Mouse (Mus musculus): ENCODE measurements around the gene Gm43720. TPM values are rescaled to one million over a fixed set of nuclear protein-coding genes. Genes with fewer than 3 reads are reported as not detected.

Gm43720 gene
- polyA plus RNA-seq, 1 experiment from 2014 or later = 0.10 TPM

- 38% methylated on average over 41 of the region's 41 CpGs for WGBS
- no peaks in the 10 kb centered on the region for H3K9me3 ChIP-seq (replicated peaks)
- H3K27ac ChIP-seq = no peak overlapping the region
- H3K4me3 ChIP-seq = peak overlapping the region; percentile 32
- H3K4me1 ChIP-seq (replicated peaks) = peaks cover 22% of the 10 kb centered on the region
- no peaks in the 10 kb centered on the region for H3K36me3 ChIP-seq
- ATAC-seq (replicated peaks; ENCODE audit: insufficient number of reproducible peaks, insufficient read depth, low FRiP score, low read depth) = no peak
- H3K27me3 ChIP-seq = peaks cover 34% of the 10 kb centered on the region
- H3K4me2 ChIP-seq = peak overlapping the region; percentile 60
- H3K9ac ChIP-seq = peak overlapping the region; percentile 38; the same call in 1 of the 2 replicates
Measured at GRCm38 (mm10) chr5:138275216-138276050, 4.3 kb downstream of the Gm43720 start.

- H3K27me3 ChIP-seq = peaks cover 34% of the 10 kb centered on the region
- no peak overlapping the region for H3K4me3 ChIP-seq
- no peaks in the 10 kb centered on the region for H3K9me3 ChIP-seq (replicated peaks)
- no peak overlapping the region for H3K9ac ChIP-seq
- no peak overlapping the region for H3K27ac ChIP-seq
- no peak overlapping the region for H3K4me2 ChIP-seq
- H3K36me3 ChIP-seq = no peaks in the 10 kb centered on the region
- 71% methylated on average over 8 of the region's 8 CpGs for WGBS
- H3K4me1 ChIP-seq (replicated peaks) = peaks cover 12% of the 10 kb centered on the region; the same call in 1 of the 2 replicates
- no peak for ATAC-seq (replicated peaks; ENCODE audit: insufficient number of reproducible peaks, insufficient read depth, low FRiP score, low read depth)
Measured at GRCm38 (mm10) chr5:138274186-138274585, 5.6 kb downstream of the Gm43720 start.

DNA sequence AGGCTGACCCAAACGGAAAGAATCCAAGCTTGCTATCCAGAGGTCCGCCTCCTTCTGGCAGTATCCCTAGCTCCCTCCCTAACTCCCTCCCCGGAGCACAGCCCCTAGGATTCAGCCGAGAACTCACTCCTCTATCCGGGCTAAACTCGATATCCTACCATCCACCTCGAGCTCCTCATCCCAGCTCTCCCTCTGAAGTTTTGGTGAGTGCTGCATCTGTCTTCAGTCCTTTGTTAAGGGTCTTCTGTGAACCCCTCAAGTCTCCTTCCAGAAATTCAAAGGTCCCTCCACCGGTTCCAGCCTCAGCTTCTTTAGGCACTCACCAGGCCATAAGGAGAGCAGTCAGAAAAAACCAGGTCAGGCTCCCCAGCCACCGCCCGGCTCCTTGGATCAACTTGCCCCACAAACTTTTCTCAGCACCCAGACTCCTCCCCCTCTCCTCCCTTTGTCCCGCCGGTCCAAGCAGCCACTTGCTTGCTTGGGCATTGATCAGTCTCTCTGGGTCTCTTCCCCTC, 7.3 kb downstream of the Gm43720 start, which contains the start of gene Gal3st4:
Gene Gal3st4, minus strand, starts transcription at position 432 of the 515 bp plus-strand sequence.
- H3K4me2 ChIP-seq = peak within 1 kb of the TSS; percentile 37
- no peak for ATAC-seq (replicated peaks; ENCODE audit: insufficient number of reproducible peaks, insufficient read depth, low FRiP score, low read depth)
- H3K9me3 ChIP-seq (replicated peaks) = no peaks in the 10 kb centered on the region
- peak within 1 kb of the TSS; percentile 10 for H3K4me3 ChIP-seq
- H3K4me1 ChIP-seq (replicated peaks) = peaks cover 10% of the 10 kb centered on the region; the same call in 1 of the 2 replicates
- H3K27ac ChIP-seq = peak within 1 kb of the TSS; percentile 47
- no peaks in the 10 kb centered on the region for H3K36me3 ChIP-seq
- 0 out of 2 replicates have a peak within 1 kb of the TSS, but pooled peaks have one; percentile 8 for H3K9ac ChIP-seq
- H3K27me3 ChIP-seq = peaks cover 34% of the 10 kb centered on the region
- WGBS = 3% methylated on average over 12 of the region's 12 CpGs

GRCm38 (mm10) chr5:138271232-138271631, 8.5 kb downstream of the Gm43720 start:
- Histone ChIP-seq H3K4me2 (no peak overlapping the region), H3K27me3 (peaks cover 34% of the 10 kb centered on the region), H3K4me3 (no peak overlapping the region), H3K4me1 (replicated peaks) (peaks cover 10% of the 10 kb centered on the region; the same call in 1 of the 2 replicates), H3K9me3 (replicated peaks) (no peaks in the 10 kb centered on the region), H3K27ac (no peak overlapping the region), H3K9ac (no peak overlapping the region), H3K36me3 (no peaks in the 10 kb centered on the region; the same call in 1 of the 2 replicates)
- 40% methylated on average over 3 of the region's 3 CpGs for WGBS
- ATAC-seq (replicated peaks; ENCODE audit: insufficient number of reproducible peaks, insufficient read depth, low FRiP score, low read depth) = no peak

GRCm38 (mm10) chr5:138268980-138269379, 10.8 kb downstream of the Gm43720 start:
- peaks cover 3% of the 10 kb centered on the region; the same call in 1 of the 2 replicates for H3K36me3 ChIP-seq
- WGBS = 63% methylated on average over 4 of the region's 4 CpGs

GRCm38 (mm10) chr5:138267114-138267513, 12.6 kb downstream of the Gm43720 start:
- H3K4me3 ChIP-seq = no peak overlapping the region
- H3K9me3 ChIP-seq (replicated peaks) = no peaks in the 10 kb centered on the region
- H3K36me3 ChIP-seq = peaks cover 3% of the 10 kb centered on the region; the same call in 1 of the 2 replicates
- H3K9ac ChIP-seq = no peak overlapping the region
- H3K27ac ChIP-seq = no peak overlapping the region
- no peak overlapping the region for H3K4me2 ChIP-seq
- whole genome bisulfite sequencing = 91% methylated on average over 3 of the region's 3 CpGs
- peaks cover 16% of the 10 kb centered on the region for H3K27me3 ChIP-seq
- peaks cover 17% of the 10 kb centered on the region for H3K4me1 ChIP-seq (replicated peaks)
- no peak for ATAC-seq (replicated peaks; ENCODE audit: insufficient number of reproducible peaks, insufficient read depth, low FRiP score, low read depth)

More at GRCm38 (mm10) chr5:138268980-138269379, 10.8 kb downstream of the Gm43720 start:
- Histone ChIP-seq H3K27me3 (peaks cover 28% of the 10 kb centered on the region), H3K9ac (no peak overlapping the region), H3K4me1 (replicated peaks) (peaks cover 8% of the 10 kb centered on the region), H3K4me2 (no peak overlapping the region), H3K9me3 (replicated peaks) (no peaks in the 10 kb centered on the region), H3K4me3 (no peak overlapping the region), H3K27ac (no peak overlapping the region)
- no peak for ATAC-seq (replicated peaks; ENCODE audit: insufficient number of reproducible peaks, insufficient read depth, low FRiP score, low read depth)

DNA sequence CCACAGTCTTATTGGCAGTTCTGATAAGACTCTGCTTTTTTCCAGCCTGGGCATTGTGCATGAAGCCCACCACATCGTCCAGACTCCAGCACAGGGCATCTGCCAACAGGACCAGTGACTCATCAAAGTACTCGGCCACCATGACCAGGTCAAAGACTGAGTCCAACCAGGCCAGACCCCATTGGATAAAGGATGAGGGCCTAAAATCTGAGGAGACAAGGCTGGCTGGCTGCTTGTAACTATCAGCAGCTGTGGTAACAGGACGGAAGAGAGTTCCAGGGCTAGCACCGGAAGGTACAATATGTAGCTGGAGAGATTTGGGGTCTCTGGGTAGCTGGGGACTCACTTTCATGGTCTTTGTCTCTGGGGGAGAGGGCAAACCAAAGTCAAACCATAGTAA, 14.0 kb downstream of the Gm43720 start:
- Histone ChIP-seq H3K4me1 (replicated peaks) (peaks cover 21% of the 10 kb centered on the region), H3K9ac (no peak overlapping the region), H3K27me3 (peaks cover 2% of the 10 kb centered on the region), H3K9me3 (replicated peaks) (no peaks in the 10 kb centered on the region), H3K4me2 (no peak overlapping the region), H3K4me3 (no peak overlapping the region), H3K27ac (no peak overlapping the region), H3K36me3 (peaks cover 6% of the 10 kb centered on the region; the same call in 1 of the 2 replicates)
- ATAC-seq (replicated peaks; ENCODE audit: insufficient number of reproducible peaks, insufficient read depth, low FRiP score, low read depth) = no peak
- 89% methylated on average over 4 of the region's 4 CpGs for WGBS

DNA sequence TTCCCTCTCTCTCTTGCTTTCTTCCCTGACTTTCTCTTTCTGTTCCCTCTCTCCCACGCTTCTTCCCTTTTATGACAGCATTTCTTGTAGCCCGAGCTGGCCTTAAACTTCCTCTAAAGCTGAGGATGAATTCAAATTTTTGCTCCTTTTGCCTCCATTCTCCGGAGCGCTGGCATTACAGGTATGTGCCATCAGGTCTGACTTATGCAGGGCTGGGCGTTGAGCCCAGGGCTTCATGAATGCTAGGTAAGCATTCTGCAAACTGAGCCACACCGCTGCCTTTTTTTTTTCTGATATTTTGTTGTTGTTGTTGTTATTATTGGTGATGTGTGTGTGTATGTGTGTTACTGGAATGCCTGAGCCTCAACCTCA, 15.6 kb downstream of the Gm43720 start:
- 11% methylated on average over 6 of the region's 6 CpGs for WGBS
- H3K9me3 ChIP-seq (replicated peaks) = no peaks in the 10 kb centered on the region
- H3K27me3 ChIP-seq = no peaks in the 10 kb centered on the region
- peak overlapping the region; percentile 74; the same call in 1 of the 2 replicates for H3K27ac ChIP-seq
- peak overlapping the region; percentile 90 for H3K9ac ChIP-seq
- peaks cover 21% of the 10 kb centered on the region; the same call in 1 of the 2 replicates for H3K36me3 ChIP-seq
- H3K4me2 ChIP-seq = peak overlapping the region; percentile 93
- ATAC-seq (replicated peaks; ENCODE audit: insufficient number of reproducible peaks, insufficient read depth, low FRiP score, low read depth) = no peak
- H3K4me3 ChIP-seq = peak overlapping the region; percentile 68
- H3K4me1 ChIP-seq (replicated peaks) = peaks cover 34% of the 10 kb centered on the region

- Histone ChIP-seq H3K36me3 (peaks cover 27% of the 10 kb centered on the region), H3K9me3 (replicated peaks) (no peaks in the 10 kb centered on the region), H3K4me1 (replicated peaks) (peaks cover 40% of the 10 kb centered on the region), H3K4me3 (peak within 1 kb of the TSS; percentile 68), H3K9ac (peak within 1 kb of the TSS; percentile 90), H3K27ac (peak within 1 kb of the TSS; percentile 74), H3K27me3 (no peaks in the 10 kb centered on the region), H3K4me2 (peak within 1 kb of the TSS; percentile 93)
- WGBS = under 1% methylated on average over 70 of the region's 71 CpGs
- peak; percentile 84 for ATAC-seq (replicated peaks; ENCODE audit: insufficient number of reproducible peaks, insufficient read depth, low FRiP score, low read depth)
Measured at GRCm38 (mm10) chr5:138263260-138264206, 16.2 kb downstream of the Gm43720 start, which contains the start of gene BC037034. Gene BC037034, minus strand, starts transcription at chr5:138264033.

- Histone ChIP-seq H3K9me3 (replicated peaks) (no peaks in the 10 kb centered on the region), H3K9ac (peak overlapping the region; percentile 90; the same call in 1 of the 2 replicates), H3K36me3 (peaks cover 29% of the 10 kb centered on the region), H3K27ac (0 out of 2 replicates have a peak overlapping the region, but pooled peaks have one; percentile 74), H3K27me3 (no peaks in the 10 kb centered on the region), H3K4me2 (peak overlapping the region; percentile 93), H3K4me3 (peak overlapping the region; percentile 68), H3K4me1 (replicated peaks) (peaks cover 46% of the 10 kb centered on the region)
- no peak for ATAC-seq (replicated peaks; ENCODE audit: insufficient number of reproducible peaks, insufficient read depth, low FRiP score, low read depth)
- WGBS = 54% methylated on average over 18 of the region's 18 CpGs
Measured at GRCm38 (mm10) chr5:138262582-138263240, 17.0 kb downstream of the Gm43720 start.
